Mouse (Mus musculus) ovary, adult 18-20 months (tissue): ENCODE results near the gene Srek1.

Experiments
- DNase-seq: peaks from one replicate; pipeline ENCODE4 v3.0.0; 2022; ENCODE audit warnings: low spot score, mixed read lengths

The Srek1 gene

GRCm38 (mm10) chr13:103711406-103712025, 62.9 kb downstream of the Srek1 start:
- DNase-seq, result no peak

GRCm38 (mm10) chr13:103710359-103710781, 64.0 kb downstream of the Srek1 start:
- DNase-seq, result no peak

DNA sequence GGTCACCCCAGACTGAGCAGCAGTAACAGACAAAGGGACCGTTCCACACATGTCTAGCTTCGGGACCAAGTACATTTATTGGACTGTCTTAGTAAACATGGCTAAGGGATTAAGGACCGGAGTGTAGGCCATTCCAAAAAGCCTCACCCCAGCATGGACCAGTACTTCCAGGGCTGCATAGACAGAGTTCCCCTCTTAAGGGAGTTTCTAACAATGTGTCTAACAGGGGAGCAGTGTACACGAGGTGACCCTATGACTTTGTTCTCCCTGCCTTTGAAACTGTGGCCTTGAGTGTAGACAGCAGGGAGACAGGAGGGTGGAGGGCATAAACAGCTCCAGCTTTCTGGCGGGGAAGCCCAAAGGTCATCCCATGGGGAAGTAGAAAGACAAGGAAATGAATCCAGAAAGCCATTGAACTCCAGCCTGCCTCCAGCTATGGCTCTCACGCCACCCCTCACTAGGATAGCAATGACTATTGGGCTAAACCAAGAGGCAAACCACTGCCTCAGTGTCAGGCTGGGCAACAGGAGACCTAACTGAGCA, 68.9 kb downstream of the Srek1 start:
- DNase-seq, result no peak

- no peak for DNase-seq
Measured at GRCm38 (mm10) chr13:103703833-103704232, 70.6 kb downstream of the Srek1 start.

DNA sequence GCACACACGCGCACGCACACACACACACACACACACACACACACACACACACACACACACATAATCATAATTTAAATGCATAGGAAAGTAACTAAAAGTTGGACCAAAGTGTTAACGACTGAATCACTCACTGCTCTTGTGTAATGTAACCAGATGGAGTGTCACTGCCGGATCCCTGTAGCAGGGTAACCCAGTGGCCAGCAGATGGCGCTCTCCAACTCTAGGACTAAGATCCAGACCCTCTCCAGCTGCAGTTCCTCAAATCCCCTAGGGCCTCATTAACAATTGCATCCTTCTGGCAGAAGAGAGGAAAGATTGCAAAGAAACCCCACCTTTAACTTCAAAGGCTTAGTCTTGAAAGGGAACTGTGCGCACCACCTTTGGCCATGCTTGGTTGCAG, 71.0 kb downstream of the Srek1 start:
- DNase-seq, result peak; percentile 36

DNA sequence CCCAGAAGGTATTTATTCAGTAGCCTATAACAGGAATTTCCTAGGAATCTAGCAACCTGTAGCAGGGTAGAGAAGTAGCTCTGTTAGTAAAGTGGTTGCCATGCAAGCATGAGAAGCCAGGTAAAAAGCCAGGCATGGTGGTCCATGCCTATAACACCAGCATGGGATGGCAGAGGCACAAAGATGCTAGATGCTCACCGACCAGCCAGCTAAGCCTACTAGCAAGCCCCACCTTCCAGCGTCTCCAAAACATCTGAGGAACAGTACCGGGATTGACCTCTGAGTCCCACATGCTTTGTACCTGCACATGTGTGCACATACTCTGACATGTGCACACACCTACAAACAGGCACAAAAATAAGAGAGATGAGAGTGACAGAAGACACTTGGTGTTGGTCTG, 72.1 kb downstream of the Srek1 start:
- no peak for DNase-seq

DNA sequence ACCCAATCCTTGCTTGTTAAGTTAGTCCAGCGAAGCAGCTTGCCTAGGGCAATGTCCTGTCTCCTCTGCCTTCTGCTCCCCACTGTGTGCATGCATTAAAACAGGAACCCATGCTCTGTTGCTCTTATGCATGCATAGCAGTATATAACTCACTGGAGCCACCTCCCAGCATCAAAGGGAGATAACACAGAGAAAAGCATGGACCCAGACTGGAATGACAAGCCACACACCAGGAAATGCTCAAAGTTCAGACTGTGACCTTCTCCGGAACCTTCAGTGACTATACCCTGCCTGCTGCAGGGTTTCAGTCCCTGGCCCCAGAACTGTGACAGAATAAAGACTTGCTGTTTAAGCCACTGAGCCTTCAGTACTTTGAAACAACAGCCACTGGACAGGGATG, 73.7 kb downstream of the Srek1 start:
- DNase-seq, result no peak

- no peak for DNase-seq
Measured at GRCm38 (mm10) chr13:103697993-103698392, 76.4 kb downstream of the Srek1 start.

DNA sequence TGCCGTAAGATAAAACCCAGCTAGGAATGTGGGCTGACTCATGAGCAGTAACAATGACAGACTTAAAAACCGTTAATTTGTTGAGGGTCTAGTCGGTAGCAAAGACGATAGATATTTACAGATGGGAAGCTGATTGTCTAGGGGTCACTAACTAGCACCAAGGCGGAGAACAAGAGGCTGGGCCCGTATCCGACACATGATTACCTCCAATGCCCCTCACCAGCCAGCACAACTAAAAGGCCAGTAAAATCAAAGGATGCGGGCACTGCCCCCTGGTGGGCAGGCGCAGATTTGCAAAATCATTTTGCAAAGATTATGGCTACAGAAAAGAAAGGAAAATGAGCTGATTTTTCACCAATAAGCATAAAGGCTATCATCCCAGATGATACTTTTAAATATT, 78.2 kb downstream of the Srek1 start:
- DNase-seq, result no peak

DNA sequence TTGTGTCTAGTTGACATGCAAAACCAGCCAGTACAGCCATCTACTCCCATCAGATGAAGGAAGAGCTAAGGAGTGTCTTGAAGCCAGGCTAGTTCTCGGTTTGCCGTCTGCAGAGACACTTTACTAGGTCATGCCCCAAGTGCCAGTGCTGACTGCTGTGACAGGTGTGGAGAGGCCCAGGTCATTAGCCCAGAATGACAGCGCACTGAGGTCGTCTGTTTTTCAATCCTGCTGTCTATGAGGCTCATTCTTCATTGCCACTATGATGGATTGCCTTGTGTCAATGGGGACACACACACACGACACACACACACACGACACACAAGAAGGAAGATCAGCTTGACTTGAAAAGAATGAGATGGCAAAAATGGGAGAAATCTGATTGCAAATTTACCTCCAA, 79.0 kb downstream of the Srek1 start:
- DNase-seq, result no peak
